Mouse (Mus musculus): ENCODE data around the gene Rab29.
"Not testable (repeated sequence)": the region's sequence is repeated elsewhere in the genome, so short reads cannot be mapped to it uniquely, and the experiment has no call there.

The Rab29 gene

DNA sequence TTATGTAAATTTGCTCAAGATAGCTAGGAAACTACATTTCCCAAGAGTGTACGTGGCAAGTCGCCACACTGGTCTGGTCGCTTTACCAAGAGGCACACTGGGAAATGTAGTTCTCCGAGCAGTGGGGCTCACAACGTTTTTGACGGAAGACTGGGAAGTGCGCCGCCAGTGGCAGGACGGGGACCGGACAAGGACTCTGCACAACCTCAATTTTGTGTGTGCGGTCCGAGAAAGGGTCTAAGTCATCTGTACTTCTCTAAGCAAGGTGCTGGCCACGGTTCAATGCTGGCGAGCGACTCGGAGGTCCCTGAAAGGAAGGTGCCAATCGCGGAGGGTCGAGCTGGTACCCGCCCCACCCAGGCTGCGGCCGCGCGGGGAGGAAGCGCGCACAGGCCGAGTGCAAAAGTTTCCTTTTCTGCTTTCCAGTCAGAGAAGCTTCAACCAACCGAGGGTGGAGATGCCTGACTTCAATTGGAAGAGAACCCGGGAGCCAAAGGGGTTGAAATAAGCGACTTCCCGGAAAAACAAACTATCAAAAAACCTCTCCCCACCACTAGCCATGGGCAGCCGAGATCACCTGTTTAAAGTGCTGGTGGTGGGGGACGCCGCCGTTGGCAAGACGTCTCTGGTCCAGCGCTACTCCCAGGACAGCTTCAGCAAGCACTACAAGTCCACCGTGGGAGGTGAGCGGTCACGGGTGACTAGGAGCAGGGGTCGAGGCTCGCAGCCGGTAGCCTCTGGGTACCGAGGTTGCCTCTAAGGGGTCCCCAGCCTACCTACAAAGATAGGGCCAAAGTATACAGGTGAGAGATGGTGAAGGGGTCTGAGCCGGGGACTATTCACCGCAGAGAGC is at the start of gene Rab29:
Gene Rab29 (plus strand): TSS at position 132 of the 853 bp plus-strand sequence.
- DNase-seq: peak; percentile 92

DNA sequence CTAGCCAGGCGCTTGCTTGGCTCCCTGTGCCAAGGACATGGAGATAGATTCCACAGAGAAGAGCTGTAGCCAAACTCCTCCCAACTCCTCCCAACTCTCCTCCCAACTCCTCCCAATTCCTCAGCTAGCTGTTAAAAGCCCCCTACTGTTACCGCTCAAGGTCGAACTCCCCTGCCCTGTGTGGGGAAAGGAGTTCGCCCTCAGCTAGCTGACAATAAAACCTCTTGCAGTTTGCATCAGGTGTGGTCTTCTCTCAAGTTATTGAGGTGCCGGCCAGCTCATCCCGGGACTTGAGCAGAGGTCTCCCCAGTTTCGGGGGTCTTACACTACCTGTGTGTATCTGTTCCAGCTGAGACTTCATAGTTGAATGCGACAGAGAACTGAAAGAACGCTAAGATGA is 46.7 kb upstream of the Rab29 start:
- DNase-seq: not testable (repeated sequence)

DNA sequence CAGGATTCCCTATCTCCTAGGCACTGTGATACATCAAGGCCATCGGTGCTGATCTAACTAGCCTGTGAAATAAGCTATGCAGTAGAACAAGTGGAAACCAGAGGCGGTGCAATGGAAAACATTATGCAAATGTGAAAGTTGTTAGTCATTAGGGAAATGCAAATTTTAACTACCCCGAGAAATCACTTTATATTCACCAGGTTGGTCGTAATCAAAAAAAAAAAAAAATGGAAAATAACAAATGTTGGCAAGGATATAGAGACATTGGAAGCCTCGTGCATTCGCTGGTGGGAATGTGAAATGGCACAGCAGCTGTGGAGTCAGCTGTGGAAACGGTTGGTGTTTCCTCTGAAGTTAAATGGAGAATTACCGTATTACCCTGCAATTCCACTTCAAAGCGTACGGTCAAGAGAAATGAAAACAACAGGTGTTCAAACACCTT is 46.1 kb upstream of the Rab29 start:
- DNase-seq: no peak

DNA sequence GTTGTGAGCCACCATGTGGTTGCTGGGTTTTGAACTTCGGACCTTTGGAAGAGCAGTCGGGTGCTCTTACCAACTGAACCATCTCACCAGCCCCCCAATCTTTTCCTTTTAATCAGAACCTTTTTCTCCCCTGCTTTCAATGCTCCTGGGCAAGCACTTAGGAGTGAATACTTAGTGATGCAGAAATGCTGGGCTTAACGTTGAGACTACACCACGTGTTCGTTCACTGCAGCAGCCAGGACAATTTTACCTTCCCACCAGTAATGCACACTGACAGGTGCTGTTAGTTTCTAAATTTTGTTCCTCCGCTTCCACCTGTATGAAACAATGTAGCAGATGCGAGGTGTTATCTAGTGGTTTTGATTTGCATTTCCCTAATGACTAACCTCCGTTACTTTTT is 44.7 kb upstream of the Rab29 start:
- no peak for DNase-seq

DNA sequence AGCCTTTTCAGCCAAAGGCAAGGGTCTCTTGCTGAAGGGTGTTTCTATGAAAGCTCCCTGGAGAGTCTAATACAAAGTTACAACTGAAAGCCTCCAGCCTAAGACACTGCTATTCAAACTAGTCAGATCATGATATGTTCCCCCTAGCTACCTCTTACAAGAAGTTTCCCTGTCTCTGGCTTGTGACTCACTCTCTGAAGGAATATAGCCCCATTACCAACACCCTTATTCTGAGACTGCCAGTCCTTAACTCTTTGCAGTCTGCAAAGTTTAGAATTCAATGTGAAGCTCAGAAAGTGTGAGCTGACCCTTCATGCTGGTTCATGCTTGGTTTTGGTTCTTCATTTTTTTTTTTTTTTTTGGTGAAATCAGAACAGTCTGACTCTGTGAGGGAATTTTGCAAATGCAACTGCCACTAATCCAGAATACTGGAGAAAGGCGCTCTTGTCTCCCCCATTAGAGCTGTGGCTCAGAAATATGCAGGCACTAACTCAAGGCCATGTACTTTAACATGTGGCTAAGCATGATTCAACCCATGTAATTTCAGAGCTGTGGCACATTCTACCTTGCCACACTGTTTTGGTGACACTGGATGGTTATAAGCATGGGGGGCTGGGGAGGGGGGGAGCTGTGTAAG is 44.0 kb upstream of the Rab29 start:
- DNase-seq: no peak

DNA sequence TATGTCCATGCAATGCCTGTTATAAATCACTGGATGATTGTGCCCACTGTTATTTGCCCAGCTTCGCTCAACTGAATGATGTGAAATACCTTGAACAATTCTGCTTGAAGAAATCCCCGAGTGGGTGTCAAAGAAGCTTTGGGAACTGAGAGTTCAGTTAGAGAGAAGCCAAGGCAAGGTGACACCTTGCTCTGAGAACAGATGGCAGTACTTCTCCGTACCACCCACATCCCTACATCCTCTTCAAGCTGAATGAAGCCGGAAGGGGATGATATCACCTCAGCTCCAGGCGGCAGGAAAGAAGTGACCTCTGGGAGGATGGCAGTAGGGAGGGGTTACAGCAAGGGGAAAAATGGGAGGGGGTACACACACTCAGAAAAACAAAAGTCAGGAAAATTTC is 43.5 kb upstream of the Rab29 start:
- DNase-seq: no peak

DNA sequence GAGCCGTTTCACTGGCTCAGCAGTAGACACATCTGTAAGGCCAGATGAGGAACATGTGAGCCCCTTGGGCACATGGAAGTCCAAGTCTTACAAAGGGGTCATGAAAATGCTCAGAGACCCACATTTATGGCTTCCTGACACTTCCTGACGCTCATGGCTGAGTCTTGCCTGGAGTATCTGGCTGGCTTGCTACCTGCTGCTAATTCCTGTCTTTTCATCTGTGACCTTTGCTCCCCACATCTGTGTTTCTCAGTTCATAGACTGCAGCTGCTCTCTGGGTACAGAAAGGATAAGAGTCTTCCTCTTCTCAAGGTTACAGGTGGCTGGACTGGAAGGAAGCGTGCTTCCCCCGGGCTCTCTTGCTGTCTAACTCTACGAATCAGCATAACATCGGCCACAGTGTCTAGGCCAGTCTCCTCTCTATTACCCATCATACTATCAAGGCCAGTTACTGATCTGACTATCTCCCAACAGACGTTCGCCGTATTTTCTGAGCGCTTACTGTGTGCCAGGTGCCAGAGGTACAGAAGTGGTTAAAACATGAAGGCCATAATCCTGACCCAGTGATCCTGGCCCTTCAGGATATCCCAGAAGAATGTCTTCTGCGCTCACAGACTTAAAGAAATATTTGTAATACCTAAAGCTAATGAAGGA is 42.4 kb upstream of the Rab29 start:
- no peak for DNase-seq

DNA sequence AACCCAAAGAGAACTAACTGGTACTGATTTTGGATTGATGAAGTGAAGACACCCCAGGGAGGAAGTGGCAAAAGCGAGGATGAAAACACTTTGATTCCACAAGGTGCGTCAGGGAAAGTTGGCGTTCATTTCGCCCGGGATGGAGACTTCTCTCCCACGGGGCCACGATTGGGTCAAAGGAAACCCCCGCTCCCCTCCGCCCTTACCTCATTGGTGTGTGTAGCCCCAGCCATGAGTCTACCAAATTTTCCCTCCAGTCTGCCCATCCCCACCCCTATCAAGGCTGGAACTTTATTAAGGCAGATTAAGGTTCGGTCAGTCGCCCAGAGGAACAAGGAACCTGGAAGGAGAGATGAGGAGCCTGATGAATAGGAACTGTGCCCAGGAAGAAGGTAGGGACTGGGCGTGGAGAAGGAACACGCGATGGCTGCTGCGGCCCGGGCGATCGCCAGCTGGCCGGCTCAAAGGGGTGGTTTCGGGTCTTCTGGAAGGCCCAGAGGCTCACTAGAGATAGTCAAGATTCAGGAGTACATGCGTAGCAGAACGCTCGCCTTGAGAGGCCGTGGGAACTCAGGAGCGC is 39.7 kb upstream of the Rab29 start, which contains the start of gene Slc41a1:
Gene Slc41a1 (plus strand): TSS at position 287 of the 580 bp plus-strand sequence.
- no peak for DNase-seq

- peak; percentile 95 for DNase-seq
Observed at GRCm38 (mm10) chr1:131827787-131828258, 39.2 kb upstream of the Rab29 start.

DNA sequence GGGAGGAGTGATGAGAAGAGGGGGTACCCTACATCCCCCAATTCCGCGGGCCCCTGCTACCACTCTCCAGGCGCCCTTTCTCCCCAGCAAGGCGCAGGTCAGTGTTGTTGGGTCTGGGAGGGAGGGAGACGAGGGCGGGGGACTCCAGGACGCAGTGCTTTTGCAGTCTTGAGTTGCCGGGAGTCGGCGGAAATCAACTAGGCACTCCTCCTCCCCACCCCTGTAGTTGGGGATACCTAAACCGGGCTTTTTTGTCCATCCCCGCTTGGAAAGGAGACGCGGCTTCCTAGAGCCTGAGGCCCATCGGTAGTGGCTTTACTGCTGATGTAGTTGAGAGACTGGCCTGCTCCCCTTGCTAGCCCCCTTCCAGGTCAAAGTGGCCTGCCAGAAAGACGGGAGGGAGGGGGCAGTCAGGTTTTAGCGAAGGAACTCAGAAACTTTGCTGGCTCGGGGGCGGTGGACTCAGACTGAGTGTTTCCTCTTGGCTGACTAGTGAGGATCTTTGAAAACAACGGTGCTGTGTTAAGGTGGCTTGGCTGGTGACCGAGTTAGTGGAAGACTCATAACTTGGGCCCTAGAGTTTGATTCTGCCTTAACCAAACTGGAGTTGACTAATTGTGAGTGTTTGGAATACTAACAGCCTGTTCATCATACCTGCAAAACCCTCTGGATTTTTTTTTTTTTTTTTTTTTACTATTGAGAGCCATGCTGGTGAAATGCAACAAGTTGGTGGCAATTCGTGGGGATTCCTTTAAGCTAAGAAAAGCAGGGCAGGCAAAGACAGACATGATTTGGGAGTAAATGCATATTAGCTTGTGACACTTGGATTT is 38.5 kb upstream of the Rab29 start:
- DNase-seq: no peak

GRCm38 (mm10) chr1:131829279-131829678 is 37.7 kb upstream of the Rab29 start:
- DNase-seq: peak; percentile 4

GRCm38 (mm10) chr1:131830561-131830960 is 36.5 kb upstream of the Rab29 start:
- no peak for DNase-seq

- DNase-seq: no peak
Observed at GRCm38 (mm10) chr1:131830971-131831641, 35.9 kb upstream of the Rab29 start.

DNA sequence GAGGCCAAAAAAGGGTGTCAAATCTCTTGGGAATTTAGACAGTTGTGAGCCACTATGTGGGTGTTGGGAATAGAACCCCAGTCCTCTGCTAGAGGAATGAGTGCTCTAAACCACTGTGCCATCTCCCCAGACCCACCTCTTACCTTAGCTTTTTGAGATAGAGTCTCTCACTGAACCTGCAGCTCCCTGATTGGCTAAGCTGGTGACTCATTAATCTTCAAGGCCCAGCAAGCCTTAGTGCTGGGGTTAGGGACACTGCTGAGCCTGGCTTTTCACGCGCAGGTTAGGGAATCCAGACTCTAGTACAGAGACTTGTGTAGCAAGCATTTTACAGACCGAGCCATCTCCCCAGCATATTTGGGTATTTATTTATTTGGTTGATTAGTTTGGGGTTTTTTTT is 30.0 kb upstream of the Rab29 start:
- no peak for DNase-seq

- no peak for DNase-seq
Observed at GRCm38 (mm10) chr1:131838542-131838941, 28.5 kb upstream of the Rab29 start.

GRCm38 (mm10) chr1:131839279-131839678 is 27.7 kb upstream of the Rab29 start:
- no peak for DNase-seq

DNA sequence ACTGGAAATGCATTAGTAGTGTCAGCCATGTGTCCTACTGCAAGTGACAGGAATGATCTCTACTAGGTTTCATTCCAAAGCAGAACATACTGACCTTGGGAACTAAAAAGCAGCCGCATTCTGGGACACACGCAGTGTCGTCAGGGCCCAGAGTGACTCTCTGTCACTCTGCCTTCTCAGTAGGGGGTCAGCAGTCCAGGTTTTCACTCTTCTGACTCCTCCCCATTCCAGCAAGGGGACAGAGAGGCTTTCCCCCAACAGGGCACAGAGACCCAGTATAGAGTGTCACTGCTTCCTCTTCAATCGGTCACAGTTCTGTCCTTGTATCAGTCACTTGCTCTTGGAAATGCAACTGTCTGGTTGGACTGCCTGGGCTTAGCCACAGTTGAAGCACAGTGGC is 24.8 kb upstream of the Rab29 start:
- DNase-seq: no peak

- no peak for DNase-seq
Observed at GRCm38 (mm10) chr1:131843758-131844157, 23.3 kb upstream of the Rab29 start.

DNA sequence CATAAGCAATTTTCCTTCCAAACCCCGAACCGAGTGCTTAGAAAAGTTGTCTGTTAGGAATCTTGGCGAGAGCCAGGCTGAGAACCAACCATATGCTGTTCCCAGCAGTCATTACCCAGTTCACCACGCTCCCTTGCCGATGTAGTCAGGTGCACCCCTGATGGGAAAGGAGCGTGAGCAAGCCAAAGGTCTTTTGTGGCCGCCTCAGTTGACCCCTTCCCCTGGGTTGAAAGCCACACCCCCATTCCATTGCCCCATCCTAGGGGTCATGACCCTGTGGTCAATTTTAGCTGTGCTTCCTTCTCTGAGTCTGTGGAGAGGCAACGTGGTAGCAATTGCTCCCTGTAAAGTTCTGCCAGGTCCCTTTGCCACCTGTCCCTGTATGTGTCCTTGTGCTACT is 22.1 kb upstream of the Rab29 start:
- no peak for DNase-seq

DNA sequence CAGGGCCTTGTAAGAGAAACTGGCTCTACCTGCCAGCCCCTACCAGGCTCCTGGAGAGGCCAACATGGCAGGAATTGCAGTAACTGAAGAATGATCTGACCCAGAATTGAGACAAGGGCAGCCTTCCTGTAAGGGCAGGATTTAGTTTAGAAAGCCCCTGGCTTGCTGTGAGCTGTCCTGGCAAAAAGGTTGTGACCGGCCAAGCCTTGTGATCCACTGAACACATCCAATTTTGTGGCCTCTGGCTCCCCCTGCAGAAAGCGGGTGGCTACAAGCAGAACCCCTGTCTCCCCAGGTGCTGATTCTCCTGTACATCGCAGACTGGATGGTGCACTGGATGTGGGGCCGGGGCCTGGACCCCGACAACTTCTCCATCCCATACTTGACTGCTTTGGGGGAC is 20.8 kb upstream of the Rab29 start:
- DNase-seq: peak; percentile 68

- no peak for DNase-seq
Observed at GRCm38 (mm10) chr1:131861811-131862210, 5.2 kb upstream of the Rab29 start.

DNA sequence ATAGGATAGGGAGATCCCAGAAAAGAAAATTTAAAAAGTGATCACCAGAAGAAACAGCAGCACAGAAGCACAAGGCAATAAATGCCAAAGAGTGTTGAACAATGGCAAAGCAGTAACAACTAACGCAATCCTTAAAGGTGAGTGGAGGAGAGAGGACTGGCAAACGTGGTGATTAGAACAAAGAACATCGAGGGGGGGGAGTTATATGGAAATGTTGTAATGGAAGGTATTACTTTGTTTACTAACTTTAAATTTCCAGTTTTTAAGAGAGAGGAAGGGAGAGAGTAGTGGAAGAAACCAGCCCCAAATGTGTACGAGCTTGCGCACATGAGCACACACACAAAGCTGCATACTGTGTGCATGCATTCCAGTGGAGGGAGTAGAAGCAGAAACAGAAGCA is 1.4 kb upstream of the Rab29 start:
- no peak for DNase-seq

Data from kidney, adult 18-20 months (tissue).